Mouse (Mus musculus): Measurements from ENCODE around the gene Fgf4. TPM values are rescaled to one million over a fixed set of nuclear protein-coding genes. Genes with fewer than 3 reads are reported as not detected.
"Not testable (repeated sequence)": the region's sequence is repeated elsewhere in the genome, so short reads cannot be mapped to it uniquely, and the experiment has no call there.

Fgf4 gene
- total RNA-seq, 2 experiments from 2014 or later = not detected

DNA sequence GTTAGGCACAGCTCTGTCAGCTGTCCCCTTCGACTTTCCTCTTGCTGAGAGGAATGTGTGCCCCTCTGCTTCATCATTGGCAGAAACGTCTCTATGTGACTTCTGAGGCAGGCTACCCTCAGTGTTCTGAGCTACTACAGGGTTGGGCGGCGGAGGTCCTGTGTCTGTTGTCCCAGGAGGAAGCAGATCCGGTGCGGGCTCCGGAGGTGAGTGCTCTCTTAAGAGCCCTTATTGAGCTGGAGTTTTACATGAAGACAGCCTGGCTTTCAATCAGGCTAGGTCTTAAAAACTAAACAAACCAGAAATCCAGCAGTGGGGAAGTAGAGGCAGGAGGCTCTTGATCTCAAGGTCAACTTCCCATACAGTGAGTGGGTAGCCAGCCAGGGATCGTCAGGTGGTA, 20.4 kb downstream of the Fgf4 start:
- DNase-seq = no peak

DNA sequence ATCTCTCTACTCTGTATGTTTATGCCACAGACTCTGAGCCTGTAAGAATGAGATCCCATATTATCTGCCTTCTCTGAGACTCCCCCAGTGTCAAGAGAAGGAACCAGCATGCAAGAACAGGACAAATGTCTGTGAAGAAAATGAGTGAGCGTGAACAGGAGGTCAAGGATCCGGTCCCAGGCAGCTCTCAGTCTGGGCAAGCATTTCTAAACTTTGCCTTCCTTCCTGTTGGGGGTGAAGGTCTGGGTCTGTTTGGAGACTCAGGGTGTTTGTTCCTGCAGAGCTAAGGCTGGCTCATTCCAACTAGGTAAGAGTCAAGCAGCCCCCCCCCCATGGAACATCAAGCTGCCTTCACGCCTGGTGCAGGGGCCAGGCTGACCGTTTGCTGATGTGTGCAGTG, 25.3 kb downstream of the Fgf4 start:
- DNase-seq = no peak

DNA sequence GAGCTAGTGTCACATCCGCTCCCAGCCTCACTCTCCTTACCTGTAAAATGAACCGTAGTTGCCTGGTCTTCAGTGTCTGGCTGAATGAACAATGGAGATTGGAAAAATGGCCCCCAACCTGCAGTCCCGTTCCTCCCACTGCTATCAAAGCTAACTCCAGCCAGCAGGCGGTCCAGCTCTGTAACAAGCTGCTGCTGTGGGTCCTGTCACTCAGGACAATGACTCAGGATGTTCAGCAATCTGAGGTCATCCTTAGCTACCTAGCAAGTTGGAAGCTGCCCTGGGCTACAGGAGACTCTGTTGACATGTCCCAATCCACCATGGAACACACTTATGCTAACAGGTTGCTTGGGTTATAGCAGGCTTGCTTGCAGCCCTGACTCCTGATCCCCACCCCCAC, 26.0 kb downstream of the Fgf4 start:
- no peak for DNase-seq

DNA sequence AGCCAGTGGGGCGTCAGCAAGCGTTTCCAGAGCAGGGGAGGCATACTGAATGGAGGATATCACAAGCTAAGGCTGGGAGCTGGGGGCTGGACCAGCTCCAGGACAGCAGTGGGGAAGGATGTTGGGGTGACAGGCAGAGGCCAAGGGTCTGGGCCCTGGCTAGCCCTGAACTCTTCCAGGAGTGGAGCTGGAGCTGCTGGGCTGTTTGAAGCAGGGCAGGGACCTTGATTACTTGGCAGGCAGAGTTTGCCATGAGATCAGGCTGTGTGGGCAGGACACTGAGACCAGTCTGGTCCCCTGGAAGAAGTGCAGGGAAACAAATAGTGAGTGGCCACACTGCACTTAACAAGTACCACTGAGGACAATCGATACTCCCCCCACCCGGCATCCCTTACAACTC, 27.1 kb downstream of the Fgf4 start:
- DNase-seq = no peak

DNA sequence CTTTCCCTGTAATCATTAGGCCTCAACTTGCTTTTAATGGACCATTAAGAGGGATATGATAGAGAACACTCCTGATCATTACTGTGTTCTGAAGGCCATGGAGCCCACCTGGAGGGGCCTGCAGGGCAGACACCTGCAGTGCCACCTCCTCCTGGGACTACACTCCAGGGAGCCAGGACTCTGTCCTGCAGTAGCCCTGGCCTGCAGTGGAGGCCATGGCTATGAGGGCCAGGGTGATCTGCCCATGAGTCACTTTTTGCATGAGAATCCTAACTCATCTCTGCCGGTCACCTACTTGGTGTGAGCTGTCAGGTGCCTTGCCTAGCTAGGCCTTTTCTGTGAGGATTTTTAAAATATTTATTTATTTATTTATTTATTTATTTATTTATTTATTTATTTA, 31.2 kb downstream of the Fgf4 start:
- DNase-seq = no peak

DNA sequence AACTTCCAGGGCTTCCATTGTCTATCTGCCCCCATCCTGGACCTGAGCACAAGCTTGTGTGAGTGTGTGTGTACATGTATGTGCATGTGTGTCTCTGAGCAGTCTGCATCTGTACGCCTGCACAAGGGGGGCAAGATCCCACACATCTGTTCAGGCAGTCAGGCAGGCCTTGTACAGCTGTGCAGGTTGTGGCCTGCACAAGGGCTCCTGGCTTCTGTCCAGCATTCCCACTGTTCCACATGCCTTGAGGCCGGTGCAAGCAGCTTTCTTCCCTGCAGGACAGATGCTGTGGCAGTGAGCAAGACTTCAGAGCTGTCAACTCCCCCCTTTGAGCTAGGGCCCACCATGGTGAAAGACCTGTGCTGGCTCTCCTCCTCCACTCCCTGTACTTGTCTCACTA, 35.9 kb downstream of the Fgf4 start:
- no peak for DNase-seq

DNA sequence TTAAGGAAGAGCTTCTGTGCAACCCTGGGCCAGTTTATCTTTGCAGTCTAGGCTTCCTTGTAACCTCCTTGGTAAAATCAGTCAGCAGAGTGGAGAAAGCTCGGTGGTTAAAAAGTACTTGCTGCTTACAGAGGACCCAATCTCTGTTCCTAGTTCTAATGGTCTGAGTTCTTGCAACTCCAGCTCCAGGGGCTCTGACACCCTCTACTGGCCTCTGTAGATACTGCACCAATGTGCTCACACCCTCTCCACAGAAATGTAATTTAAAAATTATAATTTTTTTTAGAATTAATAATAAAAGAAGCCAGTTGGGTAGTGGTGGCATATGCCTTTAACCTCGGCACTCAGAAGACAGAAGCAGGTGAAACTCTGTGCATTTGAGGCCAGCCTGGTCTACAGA, 40.5 kb downstream of the Fgf4 start:
- no peak for DNase-seq

DNA sequence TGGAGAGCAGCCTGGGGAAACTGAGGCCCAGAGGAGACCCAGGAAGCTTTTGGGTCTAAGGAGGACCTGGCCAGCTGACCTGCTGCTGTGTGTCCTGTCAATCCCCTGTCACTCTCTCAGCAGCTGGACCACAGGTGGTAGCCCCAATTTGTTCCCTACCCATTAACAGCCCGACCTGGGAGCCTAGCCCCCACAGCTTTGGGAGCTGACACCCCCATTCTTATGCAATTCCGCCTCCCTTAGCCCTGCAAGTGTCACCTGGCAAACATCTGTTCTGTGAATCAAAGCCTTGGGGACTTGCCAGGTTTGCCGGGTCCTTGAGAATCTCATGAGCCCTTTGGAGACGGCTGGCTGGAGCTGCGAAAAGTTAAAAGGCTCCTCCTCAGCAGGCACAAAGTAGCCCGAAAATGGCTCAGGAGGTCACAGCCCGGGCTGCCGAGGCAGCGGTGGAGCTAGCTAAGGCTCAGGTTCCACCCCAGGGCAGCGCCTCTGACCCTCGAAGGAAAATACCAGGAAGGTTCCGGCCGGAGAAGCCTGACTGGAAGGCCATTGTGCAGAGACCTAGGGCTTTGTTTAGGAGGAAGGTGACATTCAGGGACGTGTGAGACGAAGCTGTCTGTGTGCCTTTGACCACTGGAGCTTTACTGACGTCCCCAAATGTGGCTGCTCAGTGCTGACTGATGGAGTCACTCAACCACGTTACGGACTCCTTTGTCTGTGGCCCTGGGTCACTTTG, 41.6 kb downstream of the Fgf4 start:
- no peak for DNase-seq

DNA sequence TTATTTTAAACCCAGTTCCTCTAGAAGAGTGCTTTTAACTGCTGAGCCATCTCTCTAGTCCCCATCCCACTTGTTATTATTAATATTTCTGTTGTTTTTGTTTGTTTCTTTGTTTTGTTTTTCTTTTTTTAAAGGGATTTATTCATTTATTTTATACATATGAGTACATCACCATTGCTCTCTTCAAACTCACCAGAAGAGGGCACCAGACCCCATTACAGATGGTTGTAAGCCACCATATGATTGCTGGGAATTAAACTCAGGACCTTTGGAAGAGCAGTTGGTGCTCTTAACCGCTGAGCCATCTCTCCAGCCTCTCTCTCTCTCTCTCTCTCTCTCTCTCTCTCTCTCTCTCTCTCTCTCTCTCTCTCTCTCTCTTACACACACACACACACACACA, 43.5 kb downstream of the Fgf4 start:
- DNase-seq = not testable (repeated sequence)

DNA sequence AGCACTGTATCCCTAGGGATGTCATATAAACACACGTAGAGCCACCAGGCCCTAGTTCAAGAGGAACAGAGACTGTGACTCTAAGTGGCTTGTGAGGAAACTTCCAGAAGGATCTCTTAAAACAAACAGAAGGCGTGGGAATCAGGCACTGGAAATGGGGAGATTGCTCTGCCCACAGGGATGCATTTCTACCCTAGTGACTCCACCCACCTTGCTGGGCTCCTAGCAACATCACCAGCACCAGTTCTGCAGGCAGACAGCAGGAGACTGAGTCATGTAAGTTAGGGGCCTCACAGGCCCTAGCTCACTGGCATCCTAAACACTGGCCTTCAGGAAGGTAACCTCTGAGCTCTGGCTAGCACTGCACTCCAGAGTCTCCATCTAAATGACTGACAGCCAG, 44.7 kb downstream of the Fgf4 start:
- no peak for DNase-seq

DNA sequence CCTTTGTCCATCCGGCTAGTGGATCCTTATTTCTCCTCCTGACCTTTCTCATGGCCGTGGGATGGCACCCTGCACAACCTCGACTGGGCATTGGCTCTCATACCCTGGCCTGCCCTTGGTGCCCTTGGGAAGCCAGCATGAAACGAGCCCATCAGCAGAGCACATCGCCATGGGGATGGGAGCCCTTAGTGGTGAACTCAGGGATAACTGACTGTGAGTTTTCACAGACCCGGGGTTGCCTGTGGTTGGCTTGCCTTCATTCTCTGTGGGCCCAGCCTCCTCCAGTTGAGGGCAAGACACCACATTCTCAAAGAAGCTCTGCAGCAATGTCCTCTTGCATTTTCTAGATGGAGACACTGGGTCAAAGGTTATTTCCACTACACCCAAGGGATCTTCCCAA, 45.2 kb downstream of the Fgf4 start:
- no peak for DNase-seq

DNA sequence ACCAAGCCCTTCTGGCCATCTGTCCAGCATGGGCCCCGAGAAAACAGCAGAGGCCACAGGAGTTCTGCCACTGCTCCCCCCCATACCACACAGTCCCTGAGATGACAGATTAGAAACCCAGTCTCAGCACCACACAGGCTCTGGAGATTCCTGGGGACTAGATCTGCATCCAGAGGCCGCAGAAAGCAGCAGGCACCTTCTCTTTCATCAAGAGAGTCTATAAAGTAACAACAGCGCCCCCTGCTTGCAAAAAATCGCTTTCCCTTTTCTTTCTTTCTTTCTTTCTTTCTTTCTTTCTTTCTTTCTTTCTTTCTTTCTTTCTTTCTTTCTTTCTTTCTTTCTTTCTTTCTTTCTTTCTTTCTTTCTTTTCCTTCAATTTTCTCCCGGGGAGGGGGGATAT, 47.0 kb downstream of the Fgf4 start:
- peak; percentile 50 for DNase-seq

DNA sequence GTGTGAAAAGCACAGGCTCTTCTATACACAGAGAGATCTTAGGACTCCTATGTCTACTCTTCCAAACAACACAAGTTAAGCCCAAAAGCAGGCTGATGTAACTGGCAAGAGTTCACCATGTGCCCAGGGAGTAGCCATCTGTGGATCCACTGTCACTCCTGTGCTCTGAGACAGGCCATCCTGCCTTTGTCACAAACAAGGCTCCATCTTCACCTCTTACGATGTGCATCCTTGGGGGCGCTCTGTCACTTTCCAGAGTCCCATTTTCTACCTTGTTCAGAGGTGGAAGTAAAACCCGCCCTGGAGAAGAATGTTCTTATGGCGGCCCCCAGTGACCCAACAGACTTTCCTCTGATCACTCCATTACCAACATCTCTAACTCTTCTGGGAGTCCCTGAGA, 47.5 kb downstream of the Fgf4 start:
- no peak for DNase-seq

DNA sequence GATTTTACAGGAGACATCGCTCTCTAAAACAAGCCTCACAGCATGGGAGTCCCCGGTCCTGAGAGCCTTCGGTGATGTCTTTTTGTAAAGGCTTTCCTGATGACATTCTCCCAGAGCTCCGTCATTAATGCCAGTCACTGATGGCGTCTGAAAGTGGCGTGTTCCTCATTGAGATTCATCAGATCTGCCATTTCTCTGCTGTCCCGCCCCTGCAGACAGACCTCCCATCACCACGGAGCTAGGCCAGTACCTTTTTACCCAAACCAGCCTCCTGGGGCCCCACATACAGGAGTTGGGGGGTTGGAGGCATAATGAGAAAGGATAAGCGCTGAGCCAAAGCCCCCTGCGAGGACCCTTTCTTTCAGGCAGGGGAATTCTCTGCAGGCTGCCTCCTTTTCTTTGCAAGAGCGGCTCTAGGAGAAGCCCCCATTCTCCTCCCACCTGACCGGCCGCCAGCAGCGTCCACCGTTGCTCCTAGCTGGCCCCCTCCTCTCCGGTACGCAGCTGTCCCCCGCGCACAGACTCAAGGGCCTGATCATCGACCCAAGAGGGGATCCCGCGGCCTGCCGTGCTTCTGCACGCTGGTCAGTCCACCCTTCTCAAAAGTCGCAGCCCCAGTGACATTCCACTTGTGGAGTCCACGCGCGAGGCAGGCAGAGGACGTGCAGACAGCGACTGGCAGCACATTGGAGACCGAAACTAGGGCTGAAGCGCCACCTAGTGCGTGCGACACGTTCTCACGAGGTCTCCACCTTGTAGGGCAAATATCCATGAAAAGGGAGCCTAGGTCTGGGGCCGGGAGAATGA, 48.3 kb downstream of the Fgf4 start:
- peak; percentile 81 for DNase-seq

DNA sequence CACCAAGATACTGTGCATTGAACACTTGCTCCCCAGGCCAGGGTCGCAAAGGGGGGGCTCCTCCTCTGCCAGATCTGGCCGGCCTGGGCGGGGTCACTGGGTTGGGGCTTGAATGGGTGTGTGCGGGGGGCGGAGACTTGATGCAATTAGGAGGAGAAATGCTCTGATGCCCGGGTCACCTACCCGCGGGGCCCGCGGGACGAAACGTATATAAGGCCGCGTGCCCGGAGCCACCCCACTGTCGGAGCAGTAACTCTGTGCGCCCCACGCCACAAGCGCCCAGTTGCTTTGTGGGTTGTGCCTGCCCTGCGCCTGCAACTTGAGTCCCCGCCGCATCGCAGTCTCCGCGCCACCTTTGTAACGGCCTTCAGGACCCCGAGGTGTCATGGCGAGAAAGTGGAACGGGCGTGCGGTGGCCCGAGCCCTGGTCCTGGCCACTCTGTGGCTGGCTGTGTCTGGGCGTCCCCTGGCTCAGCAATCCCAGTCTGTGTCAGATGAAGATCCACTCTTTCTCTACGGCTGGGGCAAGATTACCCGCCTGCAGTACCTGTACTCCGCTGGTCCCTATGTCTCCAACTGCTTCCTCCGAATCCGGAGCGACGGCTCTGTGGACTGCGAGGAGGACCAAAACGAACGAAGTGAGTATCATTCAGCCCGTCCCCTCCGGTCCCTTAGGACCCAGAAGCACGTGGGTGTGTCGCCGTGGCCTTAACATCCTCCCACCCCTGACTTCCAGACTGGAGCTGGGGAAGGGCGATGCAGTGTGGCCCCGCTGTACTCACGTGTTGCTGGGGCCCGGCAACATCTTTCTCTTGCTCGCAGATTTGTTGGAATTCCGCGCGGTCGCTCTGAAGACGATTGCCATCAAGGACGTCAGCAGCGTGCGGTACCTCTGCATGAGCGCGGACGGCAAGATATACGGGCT, 49.4 kb downstream of the Fgf4 start, which contains the start of gene Fgf15:
Gene Fgf15, plus strand, starts transcription at position 238 of the 925 bp plus-strand sequence.
- no peak for DNase-seq

DNA sequence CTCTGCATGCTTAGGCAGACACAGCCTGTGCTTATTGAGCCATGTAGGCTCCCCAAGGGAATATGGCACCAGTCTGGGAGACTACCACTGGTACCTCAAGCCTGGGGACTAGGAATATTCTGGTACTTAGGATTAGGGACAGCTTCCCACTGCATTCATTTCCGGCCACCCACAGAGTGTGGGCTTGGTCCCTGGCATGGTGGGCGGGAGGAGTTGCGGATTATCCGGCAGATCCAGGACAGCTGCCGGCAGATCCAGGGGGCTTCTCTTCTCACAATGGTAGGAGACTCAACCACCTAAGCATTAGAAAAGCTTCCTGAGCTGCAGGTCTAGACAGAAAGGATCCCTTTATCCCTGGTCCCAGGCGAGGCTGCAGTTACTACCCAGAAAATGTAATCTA, 51.3 kb downstream of the Fgf4 start:
- DNase-seq = no peak

DNA sequence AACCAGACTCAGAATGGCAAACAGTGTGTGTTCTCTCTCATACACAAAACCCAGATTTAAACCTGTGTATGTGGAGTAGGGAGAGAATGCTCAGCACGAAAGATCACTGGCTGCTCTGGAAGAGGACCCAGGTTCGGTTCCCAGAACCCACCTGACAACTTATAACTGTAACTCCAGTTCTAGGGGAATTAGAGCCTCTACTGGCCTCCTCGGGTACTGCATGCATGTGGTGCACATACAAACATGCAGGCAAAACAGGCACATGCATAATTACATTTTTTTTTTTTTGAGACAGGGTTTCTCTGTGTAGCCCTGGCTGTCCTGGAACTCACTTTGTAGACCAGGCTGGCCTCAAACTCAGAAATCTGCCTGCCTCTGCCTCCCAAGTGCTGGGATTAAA, 58.3 kb downstream of the Fgf4 start:
- DNase-seq = not testable (repeated sequence)

DNA sequence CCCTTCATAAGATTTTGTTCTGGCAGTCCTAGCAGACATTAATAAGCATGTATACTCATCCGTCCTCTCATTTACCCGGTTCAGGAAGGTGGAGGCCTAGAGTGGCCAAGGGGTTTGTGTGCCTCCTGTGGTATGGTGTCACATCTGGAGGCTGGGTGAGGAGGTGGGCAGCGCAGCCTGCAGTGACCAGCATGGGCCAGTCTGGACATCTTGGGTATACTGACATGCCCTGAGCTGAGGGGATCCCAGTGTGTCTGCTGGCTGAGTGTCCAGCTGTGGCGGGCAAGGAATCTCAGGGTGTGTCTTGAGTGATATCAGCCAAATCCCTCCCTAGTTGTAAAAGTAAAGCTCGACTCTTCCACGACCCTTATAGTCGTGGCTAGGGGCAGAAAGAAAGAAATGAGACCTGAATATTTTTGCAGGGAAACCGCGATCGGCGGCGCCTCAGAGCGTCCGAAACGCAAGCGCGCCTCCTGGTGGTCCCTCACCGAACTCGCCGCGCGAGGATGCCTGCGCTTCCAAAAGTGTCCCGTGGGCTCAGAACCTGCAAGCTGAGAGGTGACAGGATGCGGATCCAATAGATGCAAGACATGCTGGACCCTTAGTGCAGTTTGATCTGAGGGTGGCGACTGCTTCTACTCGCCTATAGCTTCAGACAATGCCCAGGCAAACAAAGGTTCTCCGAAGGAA, 59.7 kb downstream of the Fgf4 start:
- DNase-seq = peak; percentile 77

DNA sequence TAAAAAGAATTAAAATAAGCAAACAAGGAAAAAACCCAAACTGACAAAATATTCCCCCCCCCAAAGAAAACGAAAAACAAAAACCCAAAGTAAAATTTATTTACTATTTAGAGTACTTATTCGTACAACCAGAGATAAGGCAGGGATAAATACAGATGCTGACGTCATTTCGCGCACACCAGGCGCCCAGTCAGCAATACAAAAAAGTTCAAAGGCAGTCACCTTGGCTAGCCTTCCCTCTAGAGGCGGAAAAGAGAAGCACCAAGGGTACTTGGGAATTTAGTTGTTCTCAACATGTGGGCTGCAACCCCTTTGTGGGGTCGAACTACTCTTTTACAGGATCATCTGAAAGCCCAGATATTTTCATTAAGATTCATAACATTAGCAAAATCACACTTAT, 60.6 kb downstream of the Fgf4 start:
- no peak for DNase-seq

DNA sequence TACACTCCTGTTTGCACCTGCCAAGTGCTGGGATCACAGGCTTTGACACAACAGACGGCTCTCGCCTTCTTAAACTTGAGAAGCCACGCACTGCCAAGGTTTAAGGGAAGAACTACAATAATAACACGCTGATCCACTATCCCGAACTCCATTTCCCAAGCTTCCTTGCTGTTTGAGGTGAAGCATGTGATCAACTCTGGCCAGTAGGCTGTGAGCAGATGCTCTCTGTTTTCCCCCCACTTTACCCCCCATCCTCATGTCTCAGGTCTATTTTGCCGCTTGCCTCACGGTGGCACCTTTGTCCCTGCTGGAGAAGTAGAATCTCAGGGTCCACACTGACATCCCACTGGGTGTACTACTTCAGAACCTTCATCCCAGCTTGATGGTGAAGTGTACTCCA, 61.5 kb downstream of the Fgf4 start:
- DNase-seq = no peak

DNA sequence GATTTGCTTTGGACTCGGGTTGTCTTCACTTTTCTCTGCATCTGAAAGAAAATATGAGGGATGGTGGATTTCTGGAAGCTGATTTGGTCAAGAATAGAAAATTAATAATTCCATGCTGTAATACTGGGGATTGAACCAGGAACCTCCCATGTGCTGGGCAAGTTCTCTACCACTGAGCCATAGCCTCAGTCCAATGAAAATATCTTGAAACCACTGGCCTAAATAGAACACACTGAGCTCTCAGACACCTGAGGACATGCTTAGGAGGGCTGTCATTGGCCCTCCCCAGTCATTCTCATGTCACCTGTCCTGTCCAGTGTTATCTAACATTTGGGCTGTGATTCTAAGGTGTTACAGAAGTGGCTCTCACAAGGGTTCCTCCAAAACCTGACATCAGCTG, 64.0 kb downstream of the Fgf4 start:
- no peak for DNase-seq

DNA sequence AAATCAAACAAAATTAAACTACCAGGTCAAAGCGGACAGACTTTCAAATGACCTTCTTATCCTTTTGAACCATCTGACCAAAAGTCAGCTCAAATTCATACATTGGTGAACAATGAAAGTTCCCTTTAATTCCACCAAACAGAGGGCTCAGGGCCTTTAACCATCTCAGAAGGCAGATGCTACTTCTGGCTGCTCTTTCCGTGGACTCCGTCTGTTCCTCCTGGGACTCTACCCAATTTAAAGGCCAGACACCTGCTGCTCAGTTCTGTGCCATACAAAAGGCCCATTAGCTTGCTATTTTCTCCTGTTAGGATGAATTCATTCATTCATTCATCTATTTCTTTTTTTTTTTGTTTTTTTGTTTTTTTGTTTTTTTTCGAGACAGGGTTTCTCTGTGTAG, 65.7 kb downstream of the Fgf4 start:
- no peak for DNase-seq
